Mouse (Mus musculus) stomach, embryonic 14.5 days (tissue): ENCODE measurements at regions not wholly inside any gene's neighbourhood (a gene's known extent, or its start where the extent isn't known, plus 50 kb on each side); places are given as distances from the start of the nearest gene placed in this dataset.
"Not testable (repeated sequence)": the region's sequence is repeated elsewhere in the genome, so short reads cannot be mapped to it uniquely, and the experiment has no call there.

Experiments used
- ATAC-seq: fragments of 200-750 bp; cut with Nextera tagmentation; 2 replicates; pipeline ENCODE4 v1.8.0; 2017; ENCODE audit warnings: low read depth, moderate TSS enrichment; ENCODE audit not compliant: insufficient number of reproducible peaks, insufficient read depth, low FRiP score
- H3K27ac ChIP-seq: fragments of 300-500 bp; sonication (generic); 2 replicates; pipeline ENCODE4 v1.5.1; 2014; ENCODE audit warnings: mild to moderate bottlenecking, low read length, moderate library complexity, mixed read lengths
- H3K27me3 ChIP-seq: fragments of 300-500 bp; sonication (generic); 2 replicates; pipeline ENCODE4 v1.6.1; 2014; ENCODE audit warnings: low read length, control low read depth, mixed read lengths; ENCODE audit not compliant: control insufficient read depth, insufficient read depth
- H3K36me3 ChIP-seq: fragments of 300-500 bp; sonication (generic); 2 replicates; pipeline ENCODE4 v1.6.1; 2014; ENCODE audit warnings: mild to moderate bottlenecking, control low read depth, low read length, moderate library complexity, mixed read lengths; ENCODE audit not compliant: control insufficient read depth, insufficient read depth
- H3K4me1 ChIP-seq: fragments of 300-500 bp; sonication (generic); 2 replicates; pipeline ENCODE4 v1.6.1; 2014; ENCODE audit warnings: low read length, control low read depth, mixed read lengths; ENCODE audit not compliant: control insufficient read depth, insufficient read depth
- H3K4me2 ChIP-seq: fragments of 300-500 bp; sonication (generic); replicated peaks from 2 replicates; pipeline ENCODE4 v1.6.1; 2014; ENCODE audit warnings: low read depth, low read length, control low read depth
- H3K4me3 ChIP-seq: fragments of 300-500 bp; sonication (generic); 2 replicates; pipeline ENCODE4 v1.5.1; 2014; ENCODE audit warnings: low read depth, low read length, control low read depth
- H3K9ac ChIP-seq: fragments of 300-500 bp; sonication (generic); replicated peaks from 2 replicates; pipeline ENCODE4 v1.6.1; 2014; ENCODE audit warnings: low read depth, mild to moderate bottlenecking, control low read depth, low read length, moderate library complexity, mixed read lengths
- H3K9me3 ChIP-seq: fragments of 300-500 bp; sonication (generic); 2 replicates; pipeline ENCODE4 v1.6.1; 2016; ENCODE audit warnings: low read depth, low read length, control low read depth; ENCODE audit not compliant: control insufficient read depth
- WGBS: fragments of 180-500 bp; shearing (Covaris S2); extraction: QIAGEN DNeasy Blood & Tissue Kit; methylation state at CpG from one replicate; pipeline ENCODE4 v1.1.7; 2014; 5-methylcytosine and 5-hydroxymethylcytosine counted together

DNA sequence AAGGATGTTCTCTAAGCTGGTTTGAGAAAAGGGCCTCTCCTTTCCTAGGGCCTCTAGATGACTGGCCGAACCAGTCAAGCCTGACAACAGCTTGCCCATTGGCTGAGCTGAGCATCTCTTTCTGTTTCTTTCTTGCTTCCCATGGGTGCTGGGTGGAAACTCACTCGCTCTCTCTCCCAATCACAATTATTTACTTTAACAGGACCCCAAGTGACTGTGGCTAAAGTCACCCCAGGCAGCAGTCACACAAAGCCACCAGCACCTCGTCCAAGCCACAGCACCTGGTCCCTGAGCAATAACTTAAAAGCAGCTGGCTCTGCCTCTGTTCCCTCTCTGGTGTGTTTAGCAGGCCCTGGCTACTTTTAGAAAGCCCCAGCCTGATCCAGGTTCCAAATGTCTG lies 64.3 kb upstream of the Fzd7 start:
- Histone ChIP-seq H3K36me3 (no peaks in the 10 kb centered on the region), H3K27me3 (no peaks in the 10 kb centered on the region), H3K4me1 (peaks cover 7% of the 10 kb centered on the region), H3K4me2 (no peak overlapping the region), H3K9me3 (no peaks in the 10 kb centered on the region), H3K27ac (no peak overlapping the region), H3K9ac (no peak overlapping the region), H3K4me3 (no peak overlapping the region)
- ATAC-seq: no peak
- whole genome bisulfite sequencing: 61% methylated on average over 3 of the region's 3 CpGs

DNA sequence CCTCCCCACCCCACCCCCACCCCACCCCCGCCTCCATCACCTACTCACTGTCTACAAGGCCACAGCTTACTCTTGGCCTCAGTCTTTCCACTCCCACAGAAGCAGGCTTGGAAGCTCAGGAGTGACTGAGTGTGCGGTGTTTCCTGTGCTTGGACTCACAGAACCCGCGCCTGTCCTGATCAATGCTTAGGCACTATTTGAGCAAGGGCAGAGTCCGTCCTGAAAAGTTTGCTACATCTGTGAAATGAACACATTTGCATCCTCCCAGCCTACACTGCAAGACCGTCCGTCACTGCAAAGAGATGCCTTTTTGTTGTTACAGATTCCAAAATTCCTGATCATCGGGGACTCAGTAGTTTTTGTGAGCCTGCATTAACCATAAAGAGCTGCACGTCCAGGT lies 63.5 kb upstream of the Fzd7 start:
- H3K36me3 ChIP-seq: no peaks in the 10 kb centered on the region
- no peak overlapping the region for H3K4me2 ChIP-seq
- peaks cover 15% of the 10 kb centered on the region for H3K4me1 ChIP-seq
- 84% methylated on average over 9 of the region's 9 CpGs for WGBS
- H3K4me3 ChIP-seq: no peak overlapping the region
- H3K27ac ChIP-seq: no peak overlapping the region
- no peak overlapping the region for H3K9ac ChIP-seq
- no peaks in the 10 kb centered on the region for H3K27me3 ChIP-seq
- no peaks in the 10 kb centered on the region for H3K9me3 ChIP-seq
- no peak for ATAC-seq

DNA sequence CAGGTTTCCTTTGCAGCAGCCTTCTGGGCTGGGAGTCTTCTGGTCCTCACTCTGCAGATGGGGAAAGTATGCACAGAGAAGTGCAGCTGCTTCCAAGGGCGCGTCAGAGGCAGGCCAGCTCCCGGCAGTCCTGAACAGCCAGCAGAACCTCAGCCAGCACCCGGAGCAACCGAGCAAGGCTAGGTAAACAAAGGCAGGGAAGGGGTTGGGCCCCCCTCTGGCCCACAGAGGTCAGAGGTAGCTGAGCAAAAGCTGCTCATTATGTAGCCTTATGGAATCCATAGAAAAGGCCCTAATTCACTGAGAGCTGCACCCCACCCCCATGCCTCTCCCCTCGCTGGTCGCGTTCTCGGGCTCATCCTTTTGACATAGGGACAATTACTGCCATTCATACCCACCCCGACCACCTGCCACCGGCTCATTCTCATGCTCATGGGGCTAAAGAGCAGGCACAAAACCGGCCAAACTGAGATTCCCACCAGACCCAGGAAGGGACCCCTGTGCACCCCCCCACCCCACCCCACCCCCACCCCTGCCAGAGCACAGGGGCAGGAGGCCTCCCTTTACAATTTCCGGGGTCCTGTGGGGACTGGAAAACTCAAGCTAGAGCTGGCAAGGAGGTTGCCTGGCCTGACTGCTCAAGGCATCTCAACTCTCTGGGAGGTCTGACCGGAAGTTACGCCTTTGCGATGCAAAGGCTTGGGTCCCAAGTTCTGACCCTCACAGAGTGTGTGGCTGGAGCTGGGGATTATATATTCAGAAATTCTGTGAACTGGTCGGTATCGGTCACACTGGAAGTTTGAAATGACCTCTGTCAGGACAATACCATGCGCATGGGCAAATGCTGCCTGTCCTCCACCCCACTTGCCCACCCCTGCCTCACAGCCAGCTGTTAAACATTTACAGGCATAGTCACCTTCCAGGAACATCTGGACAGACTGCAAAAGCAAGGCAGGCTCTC lies 59.0 kb upstream of the Fzd7 start:
- H3K4me2 ChIP-seq: no peak overlapping the region; the same call in 1 of the 2 replicates
- ATAC-seq: peak; percentile 59
- WGBS: 28% methylated on average over 19 of the region's 19 CpGs
- H3K27ac ChIP-seq: peak overlapping the region; percentile 36; the same call in 1 of the 2 replicates
- no peaks in the 10 kb centered on the region for H3K36me3 ChIP-seq
- H3K9ac ChIP-seq: no peak overlapping the region
- H3K9me3 ChIP-seq: no peaks in the 10 kb centered on the region
- H3K4me1 ChIP-seq: peaks cover 16% of the 10 kb centered on the region
- H3K4me3 ChIP-seq: no peak overlapping the region
- H3K27me3 ChIP-seq: no peaks in the 10 kb centered on the region

GRCm38 (mm10) chr1:59425771-59426170 lies 56.5 kb upstream of the Fzd7 start:
- not testable (repeated sequence) for H3K4me3 ChIP-seq, H3K36me3 ChIP-seq, H3K27me3 ChIP-seq, H3K27ac ChIP-seq, H3K9me3 ChIP-seq, ATAC-seq, H3K4me2 ChIP-seq, H3K9ac ChIP-seq
- WGBS: 95% methylated on average over 1 of the region's 1 CpGs
- peaks cover 16% of the 10 kb centered on the region for H3K4me1 ChIP-seq

GRCm38 (mm10) chr1:59426346-59427203 lies 55.6 kb upstream of the Fzd7 start:
- no peak for ATAC-seq
- peaks cover 16% of the 10 kb centered on the region for H3K4me1 ChIP-seq
- no peak overlapping the region for H3K9ac ChIP-seq
- H3K4me3 ChIP-seq: no peak overlapping the region
- no peak overlapping the region for H3K27ac ChIP-seq
- no peaks in the 10 kb centered on the region for H3K36me3 ChIP-seq
- H3K27me3 ChIP-seq: no peaks in the 10 kb centered on the region
- H3K9me3 ChIP-seq: no peaks in the 10 kb centered on the region
- WGBS: 44% methylated on average over 9 of the region's 10 CpGs
- no peak overlapping the region for H3K4me2 ChIP-seq

DNA sequence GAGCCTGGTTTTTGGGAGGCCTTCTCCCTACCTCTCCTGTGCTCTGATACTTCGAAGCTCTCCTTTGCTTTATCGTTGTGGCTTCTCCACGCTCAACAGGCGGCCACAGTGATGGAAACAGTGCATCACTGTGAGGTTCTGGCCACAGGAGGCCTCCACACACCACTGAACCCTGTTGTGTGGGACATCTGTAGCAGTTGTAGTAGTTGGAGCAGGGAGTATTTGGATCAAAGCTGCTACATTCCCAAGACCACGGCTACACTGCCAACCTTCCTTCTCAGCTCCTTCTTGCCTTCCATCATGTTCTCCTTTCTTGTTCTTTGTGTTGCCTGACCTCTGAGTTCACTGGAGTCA lies 55.0 kb upstream of the Fzd7 start:
- WGBS: 70% methylated on average over 5 of the region's 5 CpGs
- no peak for ATAC-seq
- Histone ChIP-seq H3K9me3 (no peaks in the 10 kb centered on the region), H3K4me2 (no peak overlapping the region), H3K27ac (no peak overlapping the region), H3K9ac (no peak overlapping the region), H3K4me3 (no peak overlapping the region), H3K36me3 (no peaks in the 10 kb centered on the region), H3K27me3 (no peaks in the 10 kb centered on the region), H3K4me1 (peaks cover 16% of the 10 kb centered on the region)

DNA sequence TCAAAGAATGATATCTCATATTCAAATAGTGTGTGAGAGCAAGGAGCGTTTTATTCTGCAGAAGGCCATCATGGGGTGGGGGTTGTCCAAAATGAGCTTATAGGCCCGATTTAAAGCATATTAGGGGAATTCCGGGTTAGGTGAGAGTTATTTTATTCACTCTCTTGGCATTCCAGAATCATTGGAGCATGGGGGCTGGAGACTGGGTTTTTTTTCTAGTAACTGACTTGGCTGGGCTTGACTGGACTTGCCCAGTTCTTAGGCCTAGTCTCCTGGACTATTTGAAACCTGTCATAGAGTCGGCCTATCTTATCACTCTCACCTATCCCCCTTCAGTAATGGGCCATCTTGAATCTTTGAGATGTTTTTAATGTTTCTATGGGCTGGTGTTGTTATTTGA lies 52.9 kb upstream of the Fzd7 start:
- no peaks in the 10 kb centered on the region for H3K9me3 ChIP-seq
- WGBS: 81% methylated on average over 4 of the region's 4 CpGs
- no peak overlapping the region for H3K4me3 ChIP-seq
- H3K4me1 ChIP-seq: 0 out of 2 replicates have a peak, but pooled peaks cover 4% of the 10 kb centered on the region
- no peak for ATAC-seq
- no peak overlapping the region for H3K4me2 ChIP-seq
- H3K27me3 ChIP-seq: no peaks in the 10 kb centered on the region
- no peak overlapping the region for H3K9ac ChIP-seq
- no peaks in the 10 kb centered on the region for H3K36me3 ChIP-seq
- no peak overlapping the region for H3K27ac ChIP-seq

GRCm38 (mm10) chr1:59430234-59430633 lies 52.0 kb upstream of the Fzd7 start:
- Histone ChIP-seq H3K27ac (no peak overlapping the region), H3K27me3 (no peaks in the 10 kb centered on the region), H3K4me1 (0 out of 2 replicates have a peak, but pooled peaks cover 5% of the 10 kb centered on the region), H3K4me3 (no peak overlapping the region), H3K4me2 (no peak overlapping the region), H3K36me3 (no peaks in the 10 kb centered on the region), H3K9ac (no peak overlapping the region), H3K9me3 (no peaks in the 10 kb centered on the region)
- no peak for ATAC-seq
- WGBS: 82% methylated on average over 3 of the region's 3 CpGs
